Mouse (Mus musculus) hindbrain, embryonic 16.5 days (tissue): ENCODE measurements around the gene Ciz1. TPM values are rescaled to one million over a fixed set of nuclear protein-coding genes. Genes with fewer than 3 reads are reported as not detected.
A peak's percentile ranks its signal among the peaks of the same experiment; 100 is the strongest.

Experiments used
- ATAC-seq: fragments of 200-750 bp; cut with Nextera tagmentation; 2 replicates; pipeline ENCODE4 v1.8.0; 2017; ENCODE audit warnings: moderate TSS enrichment, moderate library complexity
- H3K27ac ChIP-seq: fragments of 300-500 bp; sonication (generic); 2 replicates; pipeline ENCODE4 v1.5.1; 2014; ENCODE audit warnings: low read depth, mild to moderate bottlenecking, control low read depth, low read length, moderate library complexity
- H3K27me3 ChIP-seq: fragments of 300-500 bp; sonication (generic); replicated peaks from 2 replicates; pipeline ENCODE4 v1.6.1; 2014; ENCODE audit warnings: low read length; ENCODE audit not compliant: control insufficient read depth, insufficient read depth
- H3K36me3 ChIP-seq: fragments of 300-500 bp; sonication (generic); 2 replicates; pipeline ENCODE4 v1.6.1; 2014; ENCODE audit warnings: mild to moderate bottlenecking, low read length, moderate library complexity, mixed read lengths; ENCODE audit not compliant: control insufficient read depth, insufficient read depth
- H3K4me1 ChIP-seq: fragments of 300-500 bp; sonication (generic); 2 replicates; pipeline ENCODE4 v1.6.1; 2014; ENCODE audit warnings: low read depth, low read length; ENCODE audit not compliant: control insufficient read depth, insufficient read depth
- H3K4me2 ChIP-seq: fragments of 300-500 bp; sonication (generic); 2 replicates; pipeline ENCODE4 v1.6.1; 2014; ENCODE audit warnings: mild to moderate bottlenecking, low read length, control low read depth, moderate library complexity
- H3K4me3 ChIP-seq: fragments of 300-500 bp; sonication (generic); 2 replicates; pipeline ENCODE4 v1.5.1; 2014; ENCODE audit warnings: mild to moderate bottlenecking, low read length, control low read depth, moderate library complexity
- H3K9ac ChIP-seq: fragments of 300-500 bp; sonication (generic); 2 replicates; pipeline ENCODE4 v1.6.1; 2014; ENCODE audit warnings: low read depth, mild to moderate bottlenecking, control low read depth, low read length, moderate library complexity
- H3K9me3 ChIP-seq: fragments of 300-500 bp; sonication (generic); 2 replicates; pipeline ENCODE4 v1.6.1; 2014; ENCODE audit warnings: mild to moderate bottlenecking, low read length, moderate library complexity; ENCODE audit not compliant: control insufficient read depth
- whole genome bisulfite sequencing: fragments of 180-500 bp; shearing (Covaris S2); extraction: QIAGEN DNeasy Blood & Tissue Kit; methylation state at CpG from one replicate; pipeline ENCODE4 v1.1.7; 2014; 5-methylcytosine and 5-hydroxymethylcytosine counted together
- polyA plus RNA-seq: library from polyadenylated mRNA; unstranded; fragments of >200 nt; fragmentation: Nextera tagmentation; extraction: Ambion mirVana; gene quantifications from 2 replicates; pipeline ENCODE4 v1.2.1, GENCODE M21; 2015

Ciz1 gene
- polyA plus RNA-seq, 1 experiment from 2014 or later, result 41.1 TPM

DNA sequence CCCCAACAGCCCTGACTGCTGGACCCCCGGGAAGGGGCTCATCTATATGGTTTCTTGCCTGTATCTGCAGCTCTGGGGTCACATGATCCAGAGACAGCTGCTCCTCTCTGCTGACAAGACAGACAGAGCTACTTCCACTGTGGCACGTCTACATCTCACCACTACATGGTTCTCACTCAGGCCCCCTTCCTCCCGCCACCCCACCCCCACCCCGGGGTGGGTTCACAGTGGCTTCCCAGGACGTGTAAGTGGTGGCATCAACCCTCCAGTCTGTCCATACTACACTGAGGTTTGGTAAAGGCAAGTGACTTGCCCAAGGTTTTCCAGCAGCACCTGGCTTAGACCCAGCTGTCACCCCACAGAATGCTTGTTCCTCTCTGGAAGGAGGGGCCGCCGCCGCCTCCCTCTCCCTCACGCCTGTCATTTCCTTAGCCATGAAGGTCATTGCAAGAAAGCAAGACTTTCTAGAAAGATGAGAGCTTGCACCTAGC, 611 bp upstream of the Ciz1 start:
- peak overlapping the region; percentile 80 for H3K4me2 ChIP-seq
- H3K4me3 ChIP-seq, result peak overlapping the region; percentile 63
- peaks cover 6% of the 10 kb centered on the region; the same call in 1 of the 2 replicates for H3K36me3 ChIP-seq
- no peaks in the 10 kb centered on the region for H3K27me3 ChIP-seq
- ATAC-seq, result peak; percentile 3; the same call in 1 of the 2 replicates
- peak overlapping the region; percentile 95 for H3K27ac ChIP-seq
- H3K9me3 ChIP-seq, result no peaks in the 10 kb centered on the region
- peak overlapping the region; percentile 77 for H3K9ac ChIP-seq
- H3K4me1 ChIP-seq, result peaks cover 21% of the 10 kb centered on the region
- 41% methylated on average over 9 of the region's 9 CpGs for WGBS

DNA sequence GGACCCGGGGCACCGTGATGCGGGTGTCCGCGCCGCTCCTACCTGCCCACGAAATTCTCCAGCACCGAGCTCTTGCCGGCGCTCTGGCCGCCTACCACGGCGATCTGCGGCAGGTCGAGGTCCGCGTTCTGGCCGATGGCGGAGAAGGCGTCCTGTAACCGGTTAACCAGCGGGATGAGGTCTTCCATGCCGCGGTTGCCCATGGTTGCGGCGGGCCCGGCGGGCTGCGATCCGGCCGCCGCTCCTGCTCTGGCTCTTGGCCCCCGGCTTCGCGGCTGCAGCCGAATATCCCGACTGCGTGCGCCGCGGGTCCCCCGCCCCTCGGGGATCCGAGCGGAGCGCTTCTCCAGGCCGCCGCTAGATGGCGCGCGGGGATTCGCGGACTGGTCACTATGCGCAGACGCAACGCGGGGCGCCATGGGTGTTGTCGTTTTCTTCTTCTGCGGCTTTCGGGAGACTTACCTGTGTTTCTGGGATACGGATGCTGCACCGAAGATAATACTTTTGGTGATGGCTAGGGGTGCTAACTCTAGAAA, 948 bp downstream of the Ciz1 start, which contains the start of gene Dnm1:
Dnm1 (minus strand) TSS at position 332 of the 536 bp plus-strand sequence.
- WGBS, result 0% methylated on average over 51 of the region's 63 CpGs
- H3K36me3 ChIP-seq, result 0 out of 2 replicates have a peak, but pooled peaks cover under 1% of the 10 kb centered on the region
- peak within 1 kb of the TSS; percentile 63 for H3K4me3 ChIP-seq
- ATAC-seq, result peak; percentile 70
- peaks cover 21% of the 10 kb centered on the region for H3K4me1 ChIP-seq
- H3K9me3 ChIP-seq, result no peaks in the 10 kb centered on the region
- H3K9ac ChIP-seq, result peak within 1 kb of the TSS; percentile 77
- H3K27me3 ChIP-seq, result no peaks in the 10 kb centered on the region
- peak within 1 kb of the TSS; percentile 95 for H3K27ac ChIP-seq
- peak within 1 kb of the TSS; percentile 80 for H3K4me2 ChIP-seq

DNA sequence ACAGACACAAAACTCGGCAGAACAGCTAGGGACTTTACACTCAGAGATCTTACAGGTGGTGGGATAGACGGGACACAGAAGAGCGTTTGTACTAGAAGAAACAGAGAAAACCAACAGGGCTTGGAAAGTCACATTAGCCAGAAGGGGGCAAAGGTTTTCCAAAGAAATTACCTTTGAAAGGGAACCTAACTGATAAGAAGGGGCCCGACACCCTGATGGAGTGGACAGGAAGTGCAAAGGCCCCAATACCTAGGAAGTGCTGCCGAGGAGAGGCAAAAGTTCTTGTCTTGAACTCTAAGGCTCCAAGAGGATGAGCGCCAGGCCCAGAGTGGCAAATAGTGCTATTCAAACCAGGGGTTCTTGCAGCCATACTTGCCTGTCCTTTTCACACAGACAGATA, 1.7 kb downstream of the Ciz1 start:
- 77% methylated on average over 6 of the region's 6 CpGs for WGBS

DNA sequence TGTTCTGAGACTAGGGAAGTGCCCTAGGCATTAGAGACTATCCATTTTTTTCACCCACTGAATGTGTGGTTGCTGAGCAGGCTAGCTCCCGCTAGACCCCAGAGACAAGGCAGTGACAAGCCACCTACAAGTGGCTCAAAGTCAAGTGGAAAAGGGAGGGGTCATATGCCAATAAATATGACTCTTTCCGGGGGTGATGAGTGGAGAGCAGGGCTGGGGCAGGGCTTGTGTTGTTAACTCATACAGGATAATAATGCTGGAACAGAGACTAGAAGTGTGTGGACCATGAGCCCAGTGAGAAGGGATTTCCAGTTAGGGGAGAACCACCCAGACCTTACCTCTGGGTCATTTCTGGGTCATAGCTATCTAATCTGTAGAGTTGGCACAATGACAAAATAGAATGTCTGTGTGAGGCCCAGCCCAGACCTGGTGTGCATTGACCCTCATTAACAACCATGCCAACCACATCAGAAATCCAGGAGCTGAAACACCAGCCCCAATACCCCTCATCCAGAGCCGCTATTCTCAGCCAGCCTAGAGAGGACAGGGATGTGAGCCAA, 2.3 kb downstream of the Ciz1 start:
- Histone ChIP-seq H3K36me3 (no peaks in the 10 kb centered on the region), H3K9me3 (no peaks in the 10 kb centered on the region), H3K4me2 (no peak overlapping the region), H3K4me1 (peaks cover 21% of the 10 kb centered on the region), H3K27me3 (no peaks in the 10 kb centered on the region), H3K27ac (no peak overlapping the region), H3K9ac (no peak overlapping the region), H3K4me3 (no peak overlapping the region)
- WGBS, result 83% methylated on average over 3 of the region's 3 CpGs
- ATAC-seq, result no peak

More for the DNA sequence above, 1.7 kb downstream of the Ciz1 start:
- ATAC-seq, result no peak
- Histone ChIP-seq H3K9me3 (no peaks in the 10 kb centered on the region), H3K27ac (no peak overlapping the region), H3K4me1 (peaks cover 21% of the 10 kb centered on the region), H3K9ac (no peak overlapping the region), H3K4me3 (no peak overlapping the region), H3K4me2 (no peak overlapping the region), H3K36me3 (no peaks in the 10 kb centered on the region), H3K27me3 (no peaks in the 10 kb centered on the region)

DNA sequence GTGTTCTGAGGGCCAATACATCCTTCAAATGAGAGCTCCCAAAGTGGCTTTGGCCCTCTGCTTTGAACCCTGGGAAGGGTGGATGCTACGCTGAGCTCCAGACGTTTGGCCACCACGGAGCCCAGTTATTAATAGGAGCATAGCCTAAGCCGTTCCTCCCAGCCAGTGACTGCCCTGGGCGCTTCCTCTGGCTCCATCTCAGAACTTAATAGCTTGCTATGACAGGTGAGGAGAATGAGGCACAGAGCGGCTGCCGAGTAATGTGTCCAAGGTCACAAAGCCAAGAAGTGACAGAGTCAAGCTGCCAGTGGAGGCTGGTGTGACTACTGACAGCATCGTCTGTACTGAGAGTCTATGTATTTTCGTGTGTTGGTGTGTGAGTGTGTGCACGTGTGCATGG, 4.1 kb downstream of the Ciz1 start:
- H3K36me3 ChIP-seq, result no peaks in the 10 kb centered on the region
- H3K4me3 ChIP-seq, result no peak overlapping the region
- H3K27ac ChIP-seq, result no peak overlapping the region
- H3K4me1 ChIP-seq, result peaks cover 9% of the 10 kb centered on the region
- 78% methylated on average over 10 of the region's 10 CpGs for whole genome bisulfite sequencing
- H3K9me3 ChIP-seq, result no peaks in the 10 kb centered on the region
- no peak overlapping the region for H3K4me2 ChIP-seq
- H3K27me3 ChIP-seq, result no peaks in the 10 kb centered on the region
- no peak overlapping the region for H3K9ac ChIP-seq
- no peak for ATAC-seq

DNA sequence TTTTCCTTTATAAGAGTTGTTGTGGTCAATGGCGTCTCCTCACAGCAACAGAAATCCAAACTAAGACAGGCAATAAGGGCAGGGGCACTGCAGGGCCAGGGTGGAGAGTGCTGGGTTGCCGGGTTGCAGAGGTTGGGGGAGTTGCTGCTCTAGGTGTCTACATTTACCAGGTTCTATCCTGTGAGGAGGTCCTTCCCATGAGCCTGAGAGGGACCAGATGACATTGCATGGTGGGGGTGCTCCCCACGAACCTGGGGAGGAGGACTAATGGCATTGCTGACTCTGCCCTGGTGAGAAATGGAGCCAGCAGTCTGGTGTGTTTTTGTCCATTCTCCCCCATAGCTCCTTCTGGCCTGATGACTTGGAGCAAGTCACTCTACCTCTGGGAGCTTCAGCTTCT, 5.6 kb downstream of the Ciz1 start:
- Histone ChIP-seq H3K4me2 (no peak overlapping the region), H3K4me3 (no peak overlapping the region), H3K4me1 (peaks cover 10% of the 10 kb centered on the region), H3K9ac (no peak overlapping the region), H3K36me3 (no peaks in the 10 kb centered on the region), H3K9me3 (no peaks in the 10 kb centered on the region), H3K27ac (no peak overlapping the region), H3K27me3 (peaks cover 3% of the 10 kb centered on the region; the same call in 1 of the 2 replicates)
- ATAC-seq, result no peak
- 80% methylated on average over 3 of the region's 3 CpGs for WGBS

DNA sequence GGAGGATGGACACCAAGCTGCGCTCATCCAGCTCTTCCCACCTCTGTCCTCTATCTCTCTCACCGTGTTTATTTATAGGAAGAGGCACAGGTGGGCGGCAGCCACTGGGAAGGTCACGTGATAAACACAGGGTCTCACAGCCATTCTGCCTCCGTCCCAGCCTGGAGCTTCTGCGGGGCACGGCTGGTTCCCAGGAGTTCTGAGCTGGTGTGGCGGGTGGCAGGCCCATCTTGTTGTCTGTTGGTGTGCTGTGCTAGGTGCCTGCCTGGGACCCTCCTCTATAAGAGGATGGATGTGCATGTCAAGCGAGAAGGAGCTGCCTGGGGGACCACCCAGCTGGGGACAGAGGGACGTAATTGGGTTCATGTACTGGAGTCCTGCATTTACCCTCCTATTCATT, 6.3 kb downstream of the Ciz1 start:
- no peak for ATAC-seq
- Histone ChIP-seq H3K27ac (no peak overlapping the region), H3K4me2 (no peak overlapping the region), H3K36me3 (no peaks in the 10 kb centered on the region), H3K9me3 (no peaks in the 10 kb centered on the region), H3K27me3 (peaks cover 3% of the 10 kb centered on the region; the same call in 1 of the 2 replicates), H3K4me3 (no peak overlapping the region), H3K9ac (no peak overlapping the region), H3K4me1 (peaks cover 10% of the 10 kb centered on the region)
- 67% methylated on average over 10 of the region's 10 CpGs for WGBS

DNA sequence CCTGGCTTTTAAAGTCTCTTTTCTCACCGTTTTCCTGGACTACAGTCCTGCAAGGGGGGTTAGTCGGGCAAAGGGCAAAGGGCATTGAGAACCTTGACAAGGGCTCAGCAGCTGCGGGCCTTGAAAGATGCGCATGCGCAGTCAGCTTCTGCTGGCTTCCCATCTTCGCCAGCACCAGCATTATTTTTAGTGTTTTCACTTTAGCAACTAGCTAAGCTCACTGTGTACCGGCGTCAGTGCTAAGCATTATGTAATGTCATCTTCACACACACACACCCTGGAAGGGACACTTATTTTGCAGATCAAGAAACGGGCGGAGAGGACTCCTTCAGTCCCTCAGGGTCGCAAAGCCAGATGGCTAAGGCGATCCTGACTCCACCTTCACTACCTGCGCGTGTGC, 8.6 kb downstream of the Ciz1 start:
- Histone ChIP-seq H3K27ac (no peak overlapping the region), H3K9ac (peak overlapping the region; percentile 43), H3K4me3 (peak overlapping the region; percentile 39), H3K4me2 (peak overlapping the region; percentile 73), H3K9me3 (no peaks in the 10 kb centered on the region), H3K36me3 (no peaks in the 10 kb centered on the region), H3K27me3 (peaks cover 3% of the 10 kb centered on the region; the same call in 1 of the 2 replicates), H3K4me1 (peaks cover 19% of the 10 kb centered on the region)
- WGBS, result 4% methylated on average over 14 of the region's 14 CpGs
- 0 out of 2 replicates have a peak, but pooled peaks have one; percentile 6 for ATAC-seq

DNA sequence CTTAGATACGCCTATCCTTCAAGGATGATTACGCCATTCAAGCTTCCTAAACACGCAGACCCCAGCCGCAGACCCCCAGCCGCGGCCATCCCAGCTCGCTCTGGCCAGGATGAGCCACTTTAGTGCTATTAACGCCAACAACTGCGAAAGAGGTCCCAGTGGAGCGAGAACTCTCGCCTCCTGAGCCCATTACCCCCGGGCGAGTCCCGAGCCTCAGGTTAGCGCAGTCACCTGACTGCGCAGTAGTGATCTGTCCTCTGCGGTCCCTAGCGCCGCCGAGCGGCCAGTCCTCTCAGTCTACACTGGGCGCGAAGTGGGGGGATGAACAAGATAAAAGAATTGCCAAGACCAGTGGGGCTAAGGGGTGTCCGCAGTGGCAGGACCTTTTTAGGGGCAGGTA, 9.3 kb downstream of the Ciz1 start:
- H3K4me2 ChIP-seq, result peak overlapping the region; percentile 73
- peaks cover 19% of the 10 kb centered on the region for H3K4me1 ChIP-seq
- no peaks in the 10 kb centered on the region for H3K9me3 ChIP-seq
- H3K4me3 ChIP-seq, result peak overlapping the region; percentile 39
- no peaks in the 10 kb centered on the region for H3K36me3 ChIP-seq
- ATAC-seq, result peak; percentile 29; the same call in 1 of the 2 replicates
- H3K27ac ChIP-seq, result no peak overlapping the region
- WGBS, result 2% methylated on average over 24 of the region's 24 CpGs
- H3K9ac ChIP-seq, result peak overlapping the region; percentile 57
- peaks cover 3% of the 10 kb centered on the region; the same call in 1 of the 2 replicates for H3K27me3 ChIP-seq
